Comparison of ENCODE assay signal across 11 mouse cellular contexts in genomic region chr13:77548386-77548695, GRCm38 (mm10).
DNase-seq lines count a peak whose midpoint lies in the region; ATAC-seq lines count a peak whose summit lies in the region.
"Had no signal": no experiment of that assay in that cellular context is flagged by ENCODE, and none has a peak within 500 bp of the region (broad histone marks: within the 10 kb centered on the region; RNA-seq: fewer than 3 reads in every experiment).

No protein-coding gene starts in this region.

- DNase-seq in right cerebral cortex, postnatal 10 days (ENCODE audit: low spot score in 2 of 2): peak; percentile 19 to 26
- no peak for DNase-seq in right cerebral cortex, postnatal 25 days
- DNase-seq in forebrain, embryonic 10.5 days (ENCODE audit: extremely low spot score, low spot score): peak; percentile 58
- peak; percentile 73 for DNase-seq in retina, postnatal 1 day
- no peak for DNase-seq in T-cell, adult 2 months (ENCODE audit: low spot score)
- DNase-seq in urinary bladder, postnatal 25 days (ENCODE audit: low spot score): no peak
- DNase-seq in adrenal gland, postnatal 4 days (ENCODE audit: low spot score in 2 of 2): no peak
- DNase-seq: gastrocnemius, adult 2 months; thymus, adult 2 months had no signal

- H3K4me1 ChIP-seq in forebrain, embryonic 10.5 days: peaks cover 20% of the 10 kb centered on the region
- peaks cover 5% of the 10 kb centered on the region; the same call in 1 of the 2 replicates for H3K4me1 ChIP-seq in limb, embryonic 12.5 days (replicated peaks)
- H3K4me1 ChIP-seq: liver, embryonic 15.5 days had no signal

- H3K27ac ChIP-seq in forebrain, embryonic 10.5 days: peak overlapping the region; percentile 81
- no peak overlapping the region; the same call in 1 of the 2 replicates for H3K27ac ChIP-seq in limb, embryonic 12.5 days
- H3K27ac ChIP-seq: gastrocnemius, adult 2 months; liver, embryonic 15.5 days had no signal

- 5% methylated on average over 3 of the region's 3 CpGs for WGBS in forebrain, embryonic 10.5 days
- 20% methylated on average over 3 of the region's 3 CpGs for WGBS in limb, embryonic 12.5 days

- H3K36me3 ChIP-seq in forebrain, embryonic 10.5 days (replicated peaks): no peaks in the 10 kb centered on the region
- no peaks in the 10 kb centered on the region for H3K36me3 ChIP-seq in limb, embryonic 12.5 days
- H3K36me3 ChIP-seq: liver, embryonic 15.5 days had no signal

- peak overlapping the region; percentile 34 for H3K4me2 ChIP-seq in limb, embryonic 12.5 days
- H3K4me2 ChIP-seq: liver, embryonic 15.5 days had no signal

- ATAC-seq in limb, embryonic 12.5 days (ENCODE audit: insufficient number of reproducible peaks, insufficient read depth, low FRiP score, low TSS enrichment, low read depth): peak; percentile 82

- H3K27me3 ChIP-seq in forebrain, embryonic 10.5 days (ENCODE audit: poor library complexity, severe bottlenecking): peaks cover 30% of the 10 kb centered on the region; the same call in 1 of the 2 replicates
- H3K27me3 ChIP-seq in limb, embryonic 12.5 days: no peaks in the 10 kb centered on the region
- H3K27me3 ChIP-seq: liver, embryonic 15.5 days had no signal

- peak overlapping the region; percentile 16; the same call in 1 of the 2 replicates for H3K4me3 ChIP-seq in forebrain, embryonic 10.5 days
- H3K4me3 ChIP-seq in limb, embryonic 12.5 days (replicated peaks): no peak overlapping the region
- H3K4me3 ChIP-seq: gastrocnemius, adult 2 months; liver, embryonic 15.5 days had no signal

- no peak overlapping the region for H3K9ac ChIP-seq in limb, embryonic 12.5 days (replicated peaks)
- H3K9ac ChIP-seq: liver, embryonic 15.5 days had no signal

- no peaks in the 10 kb centered on the region for H3K9me3 ChIP-seq in forebrain, embryonic 10.5 days
- no peaks in the 10 kb centered on the region for H3K9me3 ChIP-seq in limb, embryonic 12.5 days
- H3K9me3 ChIP-seq: liver, embryonic 15.5 days had no signal

Comparison
In these comparisons a context has a peak if more than half of its experiments do, and no peak if none do; other contexts are left out.
1. DNase-seq: peak in right cerebral cortex, postnatal 10 days (2 of 2), forebrain, embryonic 10.5 days (single experiment) and retina, postnatal 1 day (single experiment); none in right cerebral cortex, postnatal 25 days (single experiment), T-cell, adult 2 months (single experiment), urinary bladder, postnatal 25 days (single experiment) and adrenal gland, postnatal 4 days (0 of 2).